Mouse (Mus musculus) liver, embryonic 14.5 days (tissue): Measurements from ENCODE around the gene Lrrc61. TPM values are rescaled to one million over a fixed set of nuclear protein-coding genes. Genes with fewer than 3 reads are reported as not detected.
A peak's percentile ranks its signal among the peaks of the same experiment; 100 is the strongest.

Experiments
- ATAC-seq: fragments of 200-750 bp; cut with Nextera tagmentation; 2 replicates; pipeline ENCODE4 v1.8.0; 2017; ENCODE audit warnings: moderate number of reproducible peaks, mild to moderate bottlenecking, moderate library complexity; ENCODE audit not compliant: insufficient read depth
- DNase-seq, 3 experiments: peaks; one replicate each; pipeline ENCODE4 v3.0.0-alpha.2; 2012 to 2013; ENCODE audit warnings: low read depth in 3 of 3, low spot score in 3 of 3
- H3K27ac ChIP-seq: fragments of 300-500 bp; sonication (generic); 2 replicates; pipeline ENCODE4 v1.5.1; 2014; ENCODE audit warnings: moderate library complexity, mild to moderate bottlenecking, control low read depth, inconsistent platforms
- H3K27me3 ChIP-seq: fragments of 300-500 bp; sonication (generic); 2 replicates; pipeline ENCODE4 v1.6.1; 2014; ENCODE audit warnings: mild to moderate bottlenecking, low read length, moderate library complexity; ENCODE audit not compliant: control insufficient read depth, insufficient read depth
- H3K36me3 ChIP-seq: fragments of 300-500 bp; sonication (generic); replicated peaks from 2 replicates; pipeline ENCODE4 v1.6.1; 2014; ENCODE audit warnings: low read depth; ENCODE audit not compliant: control insufficient read depth, insufficient read depth
- H3K4me1 ChIP-seq, 2 experiments: fragments of 200-500 bp in 1 of 2; fragments of 300-500 bp in 1 of 2; sonication (generic) in 1 of 2; replicated peaks; 2 replicates each; pipeline ENCODE4 v1.6.1; 2012 to 2014; ENCODE audit warnings: antibody characterized with exemption in 1 of 2, inconsistent platforms in 1 of 2, low read length in 1 of 2; ENCODE audit not compliant: control insufficient read depth in 2 of 2, insufficient read depth in 2 of 2
- H3K4me2 ChIP-seq: fragments of 300-500 bp; sonication (generic); 2 replicates; pipeline ENCODE4 v1.6.1; 2014; ENCODE audit warnings: low read depth, mild to moderate bottlenecking, control low read depth, moderate library complexity
- H3K4me3 ChIP-seq, 2 experiments: fragments of 200-500 bp in 1 of 2; fragments of 300-500 bp in 1 of 2; sonication (generic) in 1 of 2; 2 replicates each; pipeline ENCODE4 v1.5.1; 2012 to 2014; ENCODE audit warnings: low read depth in 2 of 2, low read length in 2 of 2, mild to moderate bottlenecking in 2 of 2, control low read depth in 1 of 2, inconsistent platforms in 1 of 2, moderate library complexity in 1 of 2; ENCODE audit not compliant: insufficient read depth in 1 of 2
- H3K9ac ChIP-seq: fragments of 300-500 bp; sonication (generic); replicated peaks from 2 replicates; pipeline ENCODE4 v1.6.1; 2014; ENCODE audit warnings: mild to moderate bottlenecking, control low read depth, moderate library complexity
- H3K9me3 ChIP-seq: fragments of 300-500 bp; sonication (generic); 2 replicates; pipeline ENCODE4 v1.6.1; 2016; ENCODE audit warnings: low read length, mixed read lengths; ENCODE audit not compliant: control insufficient read depth
- CTCF ChIP-seq: IDR thresholded peaks from 2 replicates; pipeline ENCODE4 v1.5.1; 2016; ENCODE audit warnings: antibody characterized with exemption, low read depth, control low read depth
- EP300 ChIP-seq: IDR thresholded peaks from 2 replicates; pipeline ENCODE4 v1.6.1; 2016; ENCODE audit warnings: antibody characterized with exemption, low read depth
- WGBS: fragments of 180-500 bp; shearing (Covaris S2); extraction: QIAGEN DNeasy Blood & Tissue Kit; methylation state at CpG from one replicate; pipeline ENCODE4 v1.1.7; 2014; ENCODE audit not compliant: insufficient replicate concordance; 5-methylcytosine and 5-hydroxymethylcytosine counted together
- polyA plus RNA-seq, 2 experiments: library from polyadenylated mRNA; depleted of rRNA in 1 of 2; stranded (reverse) in 1 of 2; unstranded in 1 of 2; fragments of >200 nt; fragmentation: Nextera tagmentation in 1 of 2; extraction: Ambion mirVana in 1 of 2; gene quantifications; 2 replicates each; pipeline versions ENCODE4 v1.2.1 to v1.2.3; 2012 to 2014

Gene Lrrc61
- polyA plus RNA-seq, 2 experiments = 1.7 to 2.8 TPM

- H3K4me3 ChIP-seq = no peak overlapping the region
- DNase-seq (no peak), ATAC-seq (no peak)
- 0 out of 4 replicates have a peak, but pooled peaks cover 0 to 2% of the 10 kb centered on the region in 2 experiments for H3K4me1 ChIP-seq
- 67% methylated on average over 3 of the region's 3 CpGs for WGBS
- no peaks in the 10 kb centered on the region for H3K9me3 ChIP-seq
- no peaks in the 10 kb centered on the region for H3K36me3 ChIP-seq
- no peak overlapping the region for H3K27ac ChIP-seq
- H3K9ac ChIP-seq = no peak overlapping the region
- no peaks in the 10 kb centered on the region for H3K27me3 ChIP-seq
- TF ChIP-seq CTCF (no peak), EP300 (no peak)
- H3K4me2 ChIP-seq = no peak overlapping the region
These were observed 36.7 kb downstream of the Lrrc61 start for GRCm38 (mm10) chr6:48591221-48591845.

GRCm38 (mm10) chr6:48591871-48592270 lies 37.3 kb downstream of the Lrrc61 start:
- TF ChIP-seq EP300 (no peak), CTCF (no peak)
- no peak for ATAC-seq
- WGBS = 52% methylated on average over 6 of the region's 6 CpGs
- Histone ChIP-seq H3K9ac (no peak overlapping the region), H3K9me3 (no peaks in the 10 kb centered on the region; the same call in 1 of the 2 replicates), H3K36me3 (no peaks in the 10 kb centered on the region), H3K27ac (no peak overlapping the region), H3K27me3 (no peaks in the 10 kb centered on the region), H3K4me2 (no peak overlapping the region), H3K4me1 (0 out of 4 replicates have a peak, but pooled peaks cover 0 to 2% of the 10 kb centered on the region in 2 experiments), H3K4me3 (no peak overlapping the region)
- no peak for DNase-seq

GRCm38 (mm10) chr6:48593158-48594042 lies 38.8 kb downstream of the Lrrc61 start, which contains the start of the genes Repin1 and Gm44965:
TSS of gene Repin1 (plus strand) at chr6:48593883.
TSS of gene Gm44965 (plus strand) at chr6:48593941.
- Histone ChIP-seq H3K4me1 (0 out of 4 replicates have a peak, but pooled peaks cover 0 to 2% of the 10 kb centered on the region in 2 experiments), H3K27ac (no peak within 1 kb of the TSS), H3K4me2 (peak within 1 kb of the TSS; percentile 66), H3K9ac (peak within 1 kb of the TSS; percentile 56), H3K9me3 (no peaks in the 10 kb centered on the region; the same call in 1 of the 2 replicates), H3K36me3 (no peaks in the 10 kb centered on the region; the same call in 1 of the 2 replicates), H3K27me3 (no peaks in the 10 kb centered on the region), H3K4me3 (peak within 1 kb of the TSS; percentile 61 to 62)
- 0 out of 2 replicates have a peak, but pooled peaks have one; percentile 29 for TF ChIP-seq CTCF
- no peak for TF ChIP-seq EP300
- WGBS = 9% methylated on average over 45 of the region's 45 CpGs
- ATAC-seq = peak; percentile 82
- DNase-seq = peak; percentile 37 to 52 (median 37)

- ATAC-seq (peak; percentile 40), DNase-seq (no peak)
- 0 out of 4 replicates have a peak, but pooled peaks cover 0 to 3% of the 10 kb centered on the region in 2 experiments for H3K4me1 ChIP-seq
These were observed 39.6 kb downstream of the Lrrc61 start for GRCm38 (mm10) chr6:48594043-48594738.

More at GRCm38 (mm10) chr6:48594043-48594738, 39.6 kb downstream of the Lrrc61 start:
- TF ChIP-seq EP300 (no peak), CTCF (no peak)
- Histone ChIP-seq H3K36me3 (no peaks in the 10 kb centered on the region; the same call in 1 of the 2 replicates), H3K27me3 (no peaks in the 10 kb centered on the region), H3K27ac (no peak overlapping the region), H3K9me3 (no peaks in the 10 kb centered on the region; the same call in 1 of the 2 replicates), H3K9ac (peak overlapping the region; percentile 56), H3K4me3 (peak overlapping the region; percentile 61 to 62), H3K4me2 (peak overlapping the region; percentile 66)
- WGBS = 1% methylated on average over 39 of the region's 41 CpGs
